Comparison of ENCODE assay signal across 10 mouse cellular contexts in the genomic region with DNA sequence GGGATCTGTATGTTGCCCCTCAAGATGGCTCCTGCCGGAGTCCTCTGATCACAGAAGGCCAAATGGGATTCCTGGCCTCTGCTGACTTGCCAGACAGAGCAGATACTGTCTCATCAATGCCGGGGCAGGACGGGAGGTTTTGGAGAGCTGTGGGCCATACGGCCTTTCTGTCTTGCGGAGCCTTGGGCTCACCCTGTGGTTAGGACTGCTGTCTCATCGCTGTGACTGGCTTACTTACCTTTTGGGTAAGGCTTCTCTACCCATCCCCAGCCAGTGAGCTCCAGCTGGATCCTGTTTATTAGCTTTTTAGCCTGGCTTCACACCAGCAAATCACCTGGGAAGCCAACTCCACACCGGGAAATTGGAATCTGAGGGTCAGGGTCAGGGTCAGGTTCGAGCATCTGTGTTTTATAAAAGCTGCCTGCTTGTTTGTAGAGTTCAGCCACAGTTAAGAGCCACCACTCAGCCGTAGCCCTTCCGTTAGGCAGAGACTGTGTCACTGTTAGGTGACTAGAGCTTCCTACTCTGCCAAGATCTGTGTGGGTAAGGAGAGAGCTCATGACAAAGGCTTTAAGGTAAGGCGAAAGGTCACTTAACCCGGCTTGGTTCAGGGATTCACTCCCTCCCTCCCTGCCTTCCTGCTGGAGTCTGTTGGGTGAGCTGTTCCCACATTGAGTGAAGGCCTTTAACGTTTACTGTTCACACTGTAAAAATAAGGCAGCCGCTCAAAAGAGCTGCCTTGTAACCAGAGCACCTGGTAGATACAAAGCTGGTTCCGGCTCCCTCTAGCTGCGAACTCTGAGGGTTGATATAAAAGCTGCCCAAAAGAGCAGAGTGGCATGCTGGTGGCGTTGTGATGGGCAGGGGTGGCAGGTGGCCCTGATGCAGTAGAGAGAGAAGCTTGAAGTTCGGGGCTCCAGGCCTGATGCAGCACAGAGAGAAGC.
DNase-seq lines count a peak whose midpoint lies in the region; ATAC-seq and TF ChIP-seq lines count a peak whose summit lies in the region.
"Had no signal": no experiment of that assay in that cellular context is flagged by ENCODE, and none has a peak within 500 bp of the region (broad histone marks: within the 10 kb centered on the region; RNA-seq: fewer than 3 reads in every experiment).

No protein-coding gene starts in this region.

- intact Hi-C loops in left cerebral cortex, postnatal 36 days (cut with DNase I): no loop called here

- peak; percentile 77 for ATAC-seq in cerebellum, adult (ENCODE audit: insufficient number of reproducible peaks, low FRiP score, low TSS enrichment)
- ATAC-seq in lung, embryonic 14.5 days (ENCODE audit: insufficient read depth): 0 out of 2 replicates have a peak, but pooled peaks have one; percentile 35
- no peak for ATAC-seq in lung, postnatal 0 days

- no peak overlapping the region for H3K4me2 ChIP-seq in lung, embryonic 14.5 days
- H3K4me2 ChIP-seq in lung, postnatal 0 days (replicated peaks; ENCODE audit: low read depth, low read length): no peak overlapping the region

- H3K36me3 ChIP-seq in lung, embryonic 14.5 days (ENCODE audit: insufficient read depth): no peaks in the 10 kb centered on the region
- H3K36me3 ChIP-seq in lung, postnatal 0 days (ENCODE audit: insufficient read depth, low read length): no peaks in the 10 kb centered on the region
- peaks cover 2% of the 10 kb centered on the region; the same call in 1 of the 2 replicates for H3K36me3 ChIP-seq in limb, embryonic 10.5 days
- H3K36me3 ChIP-seq in small intestine, adult 2 months (ENCODE audit: control insufficient read depth, insufficient read depth, low read length): no peaks in the 10 kb centered on the region

- TF ChIP-seq EP300 in lung, postnatal 0 days (IDR thresholded peaks at IDR 0.05): no peak

- H3K27me3 ChIP-seq in lung, embryonic 14.5 days (ENCODE audit: insufficient read depth, low read length): no peaks in the 10 kb centered on the region
- no peaks in the 10 kb centered on the region for H3K27me3 ChIP-seq in lung, postnatal 0 days (replicated peaks; ENCODE audit: insufficient read depth, low read length)
- no peaks in the 10 kb centered on the region for H3K27me3 ChIP-seq in limb, embryonic 10.5 days (ENCODE audit: low read depth, poor library complexity, severe bottlenecking)
- no peaks in the 10 kb centered on the region for H3K27me3 ChIP-seq in small intestine, adult 2 months (ENCODE audit: control insufficient read depth, insufficient read depth, low read length)

- TF ChIP-seq CTCF in lung, embryonic 14.5 days (IDR thresholded peaks at IDR 0.05; ENCODE audit: low read depth): peak; percentile 35; the same call in 1 of the 2 replicates
- TF ChIP-seq CTCF in lung, postnatal 0 days (IDR thresholded peaks at IDR 0.05): no peak; the same call in 1 of the 2 replicates
- TF ChIP-seq CTCF in small intestine, adult 2 months (IDR thresholded peaks at IDR 0.05; ENCODE audit: extremely low read depth, insufficient read length, insufficient replicate concordance, low read depth, low read length): peak; percentile 32; the same call in 1 of the 2 replicates

- no peak; the same call in 1 of the 2 replicates for TF ChIP-seq POLR2A in small intestine, adult 2 months (IDR thresholded peaks at IDR 0.05; ENCODE audit: low read depth, low read length)

- H3K9ac ChIP-seq in lung, embryonic 14.5 days: no peak overlapping the region
- H3K9ac ChIP-seq in lung, postnatal 0 days (replicated peaks; ENCODE audit: low read depth): no peak overlapping the region

- no peaks in the 10 kb centered on the region for H3K4me1 ChIP-seq in lung, embryonic 14.5 days (ENCODE audit: insufficient read depth)
- H3K4me1 ChIP-seq in lung, postnatal 0 days (ENCODE audit: insufficient read depth, low read depth, low read length): no peaks in the 10 kb centered on the region
- peaks cover 40% of the 10 kb centered on the region for H3K4me1 ChIP-seq in limb, embryonic 10.5 days
- H3K4me1 ChIP-seq in small intestine, adult 2 months (ENCODE audit: control insufficient read depth, insufficient read depth, insufficient read length, low read length): peaks cover 8% of the 10 kb centered on the region

- H3K27ac ChIP-seq in lung, embryonic 14.5 days (ENCODE audit: low read depth): peak overlapping the region; percentile 24; the same call in 1 of the 2 replicates
- H3K27ac ChIP-seq in lung, postnatal 0 days (ENCODE audit: low read length): no peak overlapping the region
- H3K27ac ChIP-seq in limb, embryonic 10.5 days: peak overlapping the region; percentile 86
- H3K27ac ChIP-seq in small intestine, adult 2 months (ENCODE audit: insufficient read depth, low read depth, low read length): peak overlapping the region; percentile 91

- no peak for DNase-seq in cerebellum, postnatal 36 days
- DNase-seq in lung, embryonic 14.5 days: no peak
- DNase-seq in lung, postnatal 0 days (ENCODE audit: low spot score): no peak
- DNase-seq in limb, embryonic 10.5 days (ENCODE audit: low spot score): peak; percentile 69
- no peak for DNase-seq in left cerebral cortex, adult 9 months (ENCODE audit: low spot score in 2 of 2)
- DNase-seq in left cerebral cortex, postnatal 36 days (ENCODE audit: low spot score in 2 of 2): no peak
- DNase-seq: adrenal gland, adult 8-10 months; right cerebral cortex, adult 18-20 months had no signal

- 53% methylated on average over 18 of the region's 18 CpGs for WGBS in lung, embryonic 14.5 days
- 63% methylated on average over 18 of the region's 18 CpGs for WGBS in lung, postnatal 0 days
- 51% methylated on average over 18 of the region's 18 CpGs for WGBS in limb, embryonic 10.5 days
- WGBS in small intestine, adult 2 months: 38% methylated on average over 18 of the region's 18 CpGs

- no peaks in the 10 kb centered on the region for H3K9me3 ChIP-seq in lung, embryonic 14.5 days (ENCODE audit: low read depth, low read length)
- H3K9me3 ChIP-seq in lung, postnatal 0 days (ENCODE audit: low read length): no peaks in the 10 kb centered on the region
- no peaks in the 10 kb centered on the region for H3K9me3 ChIP-seq in limb, embryonic 10.5 days (replicated peaks)

- H3K4me3 ChIP-seq in lung, embryonic 14.5 days (ENCODE audit: low read depth, low read length): no peak overlapping the region
- H3K4me3 ChIP-seq in lung, postnatal 0 days (ENCODE audit: low read depth, low read length): no peak overlapping the region
- H3K4me3 ChIP-seq in limb, embryonic 10.5 days: peak overlapping the region; percentile 25; the same call in 1 of the 2 replicates
- H3K4me3 ChIP-seq in small intestine, adult 2 months (ENCODE audit: low read depth, low read length): peak overlapping the region; percentile 74

Comparison
In these comparisons a context has a peak if more than half of its experiments do, and no peak if none do; other contexts are left out.
1. H3K4me3 ChIP-seq: peak in limb, embryonic 10.5 days (single experiment) and small intestine, adult 2 months (single experiment); none in lung, embryonic 14.5 days (single experiment) and lung, postnatal 0 days (single experiment).